Mouse (Mus musculus) liver, embryonic 15.5 days (tissue): Measurements from ENCODE around the gene Mug1. TPM values are rescaled to one million over a fixed set of nuclear protein-coding genes. Genes with fewer than 3 reads are reported as not detected.
"Not testable (repeated sequence)": the region's sequence is repeated elsewhere in the genome, so short reads cannot be mapped to it uniquely, and the experiment has no call there.

Source experiments
- ATAC-seq: fragments of 200-750 bp; cut with Nextera tagmentation; 2 replicates; pipeline ENCODE4 v1.8.0; 2017; ENCODE audit warnings: moderate number of reproducible peaks, mild to moderate bottlenecking, moderate library complexity; ENCODE audit not compliant: insufficient read depth
- H3K27ac ChIP-seq: fragments of 300-500 bp; sonication (generic); replicated peaks from 2 replicates; pipeline ENCODE4 v1.5.1; 2015; ENCODE audit warnings: mild to moderate bottlenecking, inconsistent platforms
- H3K27me3 ChIP-seq: fragments of 300-500 bp; sonication (generic); 2 replicates; pipeline ENCODE4 v1.6.1; 2015; ENCODE audit warnings: mild to moderate bottlenecking, inconsistent platforms
- H3K36me3 ChIP-seq: fragments of 300-500 bp; sonication (generic); replicated peaks from 2 replicates; pipeline ENCODE4 v1.6.1; 2015; ENCODE audit warnings: moderate library complexity, mild to moderate bottlenecking, inconsistent platforms
- H3K4me1 ChIP-seq: fragments of 300-500 bp; sonication (generic); replicated peaks from 2 replicates; pipeline ENCODE4 v1.6.1; 2015; ENCODE audit warnings: inconsistent platforms
- H3K4me2 ChIP-seq: fragments of 300-500 bp; sonication (generic); 2 replicates; pipeline ENCODE4 v1.6.1; 2015; ENCODE audit warnings: moderate library complexity, mild to moderate bottlenecking, inconsistent platforms
- H3K4me3 ChIP-seq: fragments of 300-500 bp; sonication (generic); replicated peaks from 2 replicates; pipeline ENCODE4 v1.5.1; 2015; ENCODE audit warnings: mild to moderate bottlenecking, inconsistent platforms
- H3K9ac ChIP-seq: fragments of 300-500 bp; sonication (generic); 2 replicates; pipeline ENCODE4 v1.6.1; 2015; ENCODE audit warnings: moderate library complexity, mild to moderate bottlenecking, inconsistent platforms
- H3K9me3 ChIP-seq: fragments of 300-500 bp; sonication (generic); replicated peaks from 2 replicates; pipeline ENCODE4 v1.6.1; 2016; ENCODE audit warnings: inconsistent platforms
- WGBS: fragments of 180-500 bp; shearing (Covaris S2); methylation state at CpG from one replicate; pipeline ENCODE4 v1.1.7; 2015; ENCODE audit warnings: mixed read lengths; ENCODE audit not compliant: insufficient replicate concordance; 5-methylcytosine and 5-hydroxymethylcytosine counted together
- polyA plus RNA-seq: library from polyadenylated mRNA; unstranded; fragments of >200 nt; fragmentation: Nextera tagmentation; extraction: Ambion mirVana; gene quantifications from 2 replicates; pipeline ENCODE4 v1.2.1, GENCODE M21; 2015

Gene Mug1
- not detected in 2 replicates for polyA plus RNA-seq

GRCm38 (mm10) chr6:121838271-121838670 is at the start of gene Mug1:
Gene Mug1, plus strand, starts transcription at chr6:121838541.
- not testable (repeated sequence) for H3K9ac ChIP-seq, ATAC-seq, H3K27ac ChIP-seq, H3K27me3 ChIP-seq, H3K4me2 ChIP-seq, H3K4me1 ChIP-seq, H3K36me3 ChIP-seq, H3K4me3 ChIP-seq, H3K9me3 ChIP-seq
- WGBS = 58% methylated on average over 4 of the region's 4 CpGs

- Histone ChIP-seq H3K36me3 (no peaks in the 10 kb centered on the region), H3K4me3 (no peak overlapping the region), H3K27ac (no peak overlapping the region), H3K4me2 (no peak overlapping the region), H3K9ac (no peak overlapping the region), H3K4me1 (no peaks in the 10 kb centered on the region), H3K9me3 (no peaks in the 10 kb centered on the region), H3K27me3 (no peaks in the 10 kb centered on the region)
- WGBS = 41% methylated on average over 4 of the region's 4 CpGs
- no peak for ATAC-seq
These were observed 10.3 kb upstream of the Mug1 start for GRCm38 (mm10) chr6:121828034-121828433.

GRCm38 (mm10) chr6:121836361-121836760 is 2.0 kb upstream of the Mug1 start:
- 70% methylated on average over 1 of the region's 1 CpGs for WGBS
- no peak overlapping the region for H3K27ac ChIP-seq
- H3K9ac ChIP-seq = no peak overlapping the region
- H3K4me3 ChIP-seq = no peak overlapping the region
- no peak overlapping the region for H3K4me2 ChIP-seq
- no peaks in the 10 kb centered on the region for H3K36me3 ChIP-seq
- no peak for ATAC-seq
- no peaks in the 10 kb centered on the region for H3K4me1 ChIP-seq
- no peaks in the 10 kb centered on the region for H3K9me3 ChIP-seq
- no peaks in the 10 kb centered on the region for H3K27me3 ChIP-seq

GRCm38 (mm10) chr6:121848378-121848777 is 10.0 kb downstream of the Mug1 start:
- Histone ChIP-seq H3K36me3 (no peaks in the 10 kb centered on the region), H3K27ac (no peak overlapping the region), H3K4me2 (no peak overlapping the region), H3K4me3 (no peak overlapping the region), H3K9ac (no peak overlapping the region), H3K4me1 (no peaks in the 10 kb centered on the region), H3K27me3 (no peaks in the 10 kb centered on the region), H3K9me3 (no peaks in the 10 kb centered on the region)
- ATAC-seq = no peak
- WGBS = 20% methylated on average over 1 of the region's 1 CpGs

Other genes with a start within 250 kb of the Mug1 start
- gene A2m, start 203.2 kb upstream of the Mug1 start, polyA plus RNA-seq = 80.5 and 120 TPM in 2 replicates
- gene Gm7298, start 105.6 kb upstream of the Mug1 start, polyA plus RNA-seq = not detected in 2 replicates
- gene Mug2, start 168.2 kb downstream of the Mug1 start, polyA plus RNA-seq = not detected in 2 replicates